Mouse (Mus musculus): ENCODE results near the gene Spaca1. TPM values are rescaled to one million over a fixed set of nuclear protein-coding genes. Genes with fewer than 3 reads are reported as not detected.
"Not testable (repeated sequence)": the region's sequence is repeated elsewhere in the genome, so short reads cannot be mapped to it uniquely, and the experiment has no call there.

The Spaca1 gene
- polyA plus RNA-seq (2015; fragmentation: Nextera tagmentation; extraction: Ambion mirVana) = 0.33 and 0.53 TPM in 2 replicates

- Histone ChIP-seq H3K36me3 (ENCODE audit: control insufficient read depth, insufficient read depth) (no peaks in the 10 kb centered on the region), H3K27me3 (replicated peaks; ENCODE audit: control insufficient read depth, insufficient read depth, low read length) (no peaks in the 10 kb centered on the region), H3K9me3 (ENCODE audit: control insufficient read depth) (no peaks in the 10 kb centered on the region), H3K4me3 (ENCODE audit: low read depth, low read length) (no peak within 1 kb of the TSS), H3K4me2 (replicated peaks; ENCODE audit: low read depth) (peak within 1 kb of the TSS; percentile 44), H3K4me1 (replicated peaks; ENCODE audit: control insufficient read depth, insufficient read depth, low read length) (no peaks in the 10 kb centered on the region), H3K27ac (ENCODE audit: low read depth, low read length) (no peak within 1 kb of the TSS), H3K9ac (ENCODE audit: low read depth, low read length) (no peak within 1 kb of the TSS)
- 57% methylated on average over 46 of the region's 46 CpGs for WGBS
- no peak for ATAC-seq
- TF ChIP-seq CTCF (IDR thresholded peaks at IDR 0.05; ENCODE audit: low read depth) = no peak
Observed at GRCm38 (mm10) chr4:34049571-34050255, at the start of gene Spaca1. Spaca1 (minus strand) TSS chr4:34050191.

DNA sequence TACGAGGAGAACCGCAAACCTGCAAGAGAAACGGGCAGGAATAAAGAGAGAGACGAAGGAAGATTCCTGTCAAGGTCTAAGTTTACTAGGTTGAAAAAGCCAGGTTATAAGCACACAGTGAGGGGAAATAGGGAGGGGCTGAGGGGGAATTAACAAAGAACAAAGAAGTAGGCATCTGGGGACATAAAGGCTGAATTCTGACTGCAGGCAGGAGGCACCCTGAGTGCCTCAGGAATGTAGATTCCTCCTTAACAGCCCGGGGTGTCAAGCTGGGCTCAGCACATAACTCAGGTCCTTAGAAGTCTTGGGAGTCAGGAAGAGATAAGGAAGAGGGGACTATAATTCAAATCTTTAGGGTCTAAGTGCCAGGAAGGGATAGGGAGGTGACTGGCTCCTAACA lies 37.3 kb upstream of the Spaca1 start:
- not testable (repeated sequence) for H3K36me3 ChIP-seq (ENCODE audit: control insufficient read depth, insufficient read depth); H3K4me2 ChIP-seq (replicated peaks; ENCODE audit: low read depth); H3K9ac ChIP-seq (ENCODE audit: low read depth, low read length); H3K4me3 ChIP-seq (ENCODE audit: low read depth, low read length); H3K9me3 ChIP-seq (ENCODE audit: control insufficient read depth); ATAC-seq; H3K27ac ChIP-seq (ENCODE audit: low read depth, low read length); H3K4me1 ChIP-seq (replicated peaks; ENCODE audit: control insufficient read depth, insufficient read depth, low read length); H3K27me3 ChIP-seq (replicated peaks; ENCODE audit: control insufficient read depth, insufficient read depth, low read length)
- 87% methylated on average over 5 of the region's 5 CpGs for WGBS

DNA sequence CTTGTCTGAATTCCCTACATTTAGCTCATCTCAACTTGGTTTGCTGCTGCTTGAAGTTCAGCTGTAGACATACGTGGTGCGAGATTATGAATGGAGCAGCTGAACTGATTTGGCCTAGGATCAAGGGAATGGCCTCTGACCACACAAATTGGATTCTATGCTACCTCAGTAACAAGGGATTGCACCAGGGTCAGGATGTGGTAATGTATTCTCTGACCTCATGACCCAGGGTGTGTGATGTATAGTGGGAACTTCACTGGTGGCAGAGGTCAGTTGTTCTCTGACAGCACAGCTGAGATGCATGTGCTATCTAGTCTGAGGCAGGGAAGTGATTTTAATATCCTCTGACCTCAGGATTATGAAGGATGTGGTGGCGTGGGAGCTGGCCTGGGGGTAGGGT lies 31.1 kb upstream of the Spaca1 start:
- H3K4me1 ChIP-seq (replicated peaks; ENCODE audit: control insufficient read depth, insufficient read depth, low read length) = no peaks in the 10 kb centered on the region
- 84% methylated on average over 3 of the region's 3 CpGs for WGBS
- TF ChIP-seq CTCF (IDR thresholded peaks at IDR 0.05; ENCODE audit: low read depth) = no peak
- H3K27me3 ChIP-seq (replicated peaks; ENCODE audit: control insufficient read depth, insufficient read depth, low read length) = no peaks in the 10 kb centered on the region
- no peak overlapping the region for H3K27ac ChIP-seq (ENCODE audit: low read depth, low read length)
- H3K4me2 ChIP-seq (replicated peaks; ENCODE audit: low read depth) = no peak overlapping the region
- H3K9me3 ChIP-seq (ENCODE audit: control insufficient read depth) = no peaks in the 10 kb centered on the region
- no peak overlapping the region for H3K4me3 ChIP-seq (ENCODE audit: low read depth, low read length)
- no peak for ATAC-seq
- H3K36me3 ChIP-seq (ENCODE audit: control insufficient read depth, insufficient read depth) = no peaks in the 10 kb centered on the region
- H3K9ac ChIP-seq (ENCODE audit: low read depth, low read length) = no peak overlapping the region

DNA sequence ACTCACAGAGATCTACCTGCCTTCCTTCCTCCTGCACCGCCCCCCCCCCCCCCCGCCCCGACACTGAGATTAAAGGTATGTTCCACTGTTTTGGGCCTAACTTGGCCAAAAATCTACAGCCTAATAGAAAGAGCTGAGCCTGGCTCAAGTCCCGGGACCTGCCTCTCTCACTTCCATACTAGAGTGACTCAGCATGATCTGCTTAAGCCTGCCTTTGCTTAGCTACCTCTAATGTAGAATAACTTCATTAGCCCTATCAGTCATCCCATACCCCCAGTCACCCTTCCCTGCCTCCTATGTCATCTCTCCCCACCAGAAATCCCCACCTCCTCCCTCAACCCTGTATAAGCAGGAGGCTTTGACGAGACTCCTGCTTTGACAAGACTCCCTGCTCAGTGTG lies 19.0 kb upstream of the Spaca1 start:
- no peaks in the 10 kb centered on the region for H3K4me1 ChIP-seq (replicated peaks; ENCODE audit: control insufficient read depth, insufficient read depth, low read length)
- no peak for TF ChIP-seq CTCF (IDR thresholded peaks at IDR 0.05; ENCODE audit: low read depth)
- ATAC-seq = no peak
- no peaks in the 10 kb centered on the region for H3K9me3 ChIP-seq (ENCODE audit: control insufficient read depth)
- H3K36me3 ChIP-seq (ENCODE audit: control insufficient read depth, insufficient read depth) = no peaks in the 10 kb centered on the region
- H3K4me2 ChIP-seq (replicated peaks; ENCODE audit: low read depth) = no peak overlapping the region
- no peak overlapping the region for H3K9ac ChIP-seq (ENCODE audit: low read depth, low read length)
- no peaks in the 10 kb centered on the region for H3K27me3 ChIP-seq (replicated peaks; ENCODE audit: control insufficient read depth, insufficient read depth, low read length)
- H3K4me3 ChIP-seq (ENCODE audit: low read depth, low read length) = no peak overlapping the region
- 81% methylated on average over 3 of the region's 5 CpGs for WGBS
- H3K27ac ChIP-seq (ENCODE audit: low read depth, low read length) = no peak overlapping the region

- H3K27ac ChIP-seq (ENCODE audit: low read depth, low read length) = no peak overlapping the region
- ATAC-seq = peak; percentile 36; the same call in 1 of the 2 replicates
- H3K9me3 ChIP-seq (ENCODE audit: control insufficient read depth) = no peaks in the 10 kb centered on the region
- H3K4me2 ChIP-seq (replicated peaks; ENCODE audit: low read depth) = no peak overlapping the region
- no peaks in the 10 kb centered on the region for H3K36me3 ChIP-seq (ENCODE audit: control insufficient read depth, insufficient read depth)
- WGBS = 30% methylated on average over 1 of the region's 1 CpGs
- no peak overlapping the region for H3K9ac ChIP-seq (ENCODE audit: low read depth, low read length)
- H3K27me3 ChIP-seq (replicated peaks; ENCODE audit: control insufficient read depth, insufficient read depth, low read length) = no peaks in the 10 kb centered on the region
- H3K4me1 ChIP-seq (replicated peaks; ENCODE audit: control insufficient read depth, insufficient read depth, low read length) = no peaks in the 10 kb centered on the region
- H3K4me3 ChIP-seq (ENCODE audit: low read depth, low read length) = no peak overlapping the region
- TF ChIP-seq CTCF (IDR thresholded peaks at IDR 0.05; ENCODE audit: low read depth) = no peak
Observed at GRCm38 (mm10) chr4:34058320-34058719, 8.3 kb upstream of the Spaca1 start.

GRCm38 (mm10) chr4:34026771-34027170 lies 23.2 kb downstream of the Spaca1 start:
- no peak overlapping the region for H3K27ac ChIP-seq (ENCODE audit: low read depth, low read length)

More at GRCm38 (mm10) chr4:34026771-34027170, 23.2 kb downstream of the Spaca1 start:
- Histone ChIP-seq H3K4me3 (ENCODE audit: low read depth, low read length) (no peak overlapping the region), H3K27me3 (replicated peaks; ENCODE audit: control insufficient read depth, insufficient read depth, low read length) (no peaks in the 10 kb centered on the region), H3K9ac (ENCODE audit: low read depth, low read length) (no peak overlapping the region), H3K4me2 (replicated peaks; ENCODE audit: low read depth) (no peak overlapping the region), H3K36me3 (ENCODE audit: control insufficient read depth, insufficient read depth) (no peaks in the 10 kb centered on the region), H3K9me3 (ENCODE audit: control insufficient read depth) (no peaks in the 10 kb centered on the region), H3K4me1 (replicated peaks; ENCODE audit: control insufficient read depth, insufficient read depth, low read length) (no peaks in the 10 kb centered on the region)
- no peak for ATAC-seq
- 94% methylated on average over 2 of the region's 2 CpGs for WGBS
- no peak for TF ChIP-seq CTCF (IDR thresholded peaks at IDR 0.05; ENCODE audit: low read depth)
